Mouse (Mus musculus): Measurements from ENCODE around the gene Actr5. TPM values are rescaled to one million over a fixed set of nuclear protein-coding genes. Genes with fewer than 3 reads are reported as not detected.

Actr5 gene
- polyA plus RNA-seq (2012; rRNA removed): 9.4 and 11.6 TPM in 2 replicates

DNA sequence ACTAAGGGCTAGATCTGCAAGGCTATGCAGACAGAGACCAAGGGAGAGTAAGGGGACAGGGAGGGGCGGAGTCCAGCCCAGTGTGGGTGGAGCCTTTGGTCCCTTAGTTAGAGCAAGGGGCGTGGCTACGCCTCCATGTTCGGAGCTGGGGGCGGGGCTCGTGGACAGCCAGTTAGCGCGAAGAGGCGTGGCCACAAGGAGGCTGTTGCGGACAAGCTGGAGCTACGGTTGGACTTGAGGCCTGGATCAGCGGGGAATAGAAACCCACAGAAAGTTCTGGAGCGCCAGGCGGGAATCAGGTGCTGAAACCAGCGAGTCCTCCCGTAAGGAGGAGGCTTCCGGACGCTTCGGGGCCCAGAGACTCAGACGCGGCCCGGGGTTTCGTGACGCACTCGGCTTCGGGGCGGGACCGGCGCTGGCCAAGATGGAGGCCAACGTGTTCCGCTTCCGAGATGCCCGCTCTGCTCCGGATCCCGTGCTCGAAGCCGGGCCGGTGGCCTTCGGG, at the start of gene Actr5:
Gene Actr5 (plus strand): TSS at position 171 of the 505 bp plus-strand sequence.
- Histone ChIP-seq H3K4me3 (ENCODE audit: extremely low read depth, insufficient read depth, insufficient read length) (peak within 1 kb of the TSS; percentile 72), H3K36me3 (ENCODE audit: control insufficient read depth, insufficient read depth, low read length) (peaks cover 17% of the 10 kb centered on the region), H3K27ac (ENCODE audit: insufficient read depth, low read length) (peak within 1 kb of the TSS; percentile 78), H3K4me1 (ENCODE audit: control insufficient read depth, insufficient read depth, insufficient read length) (no peaks in the 10 kb centered on the region), H3K27me3 (ENCODE audit: control insufficient read depth, insufficient read depth, low read length) (no peaks in the 10 kb centered on the region)
- DNase-seq (ENCODE audit: low read depth in 1 of 2, low spot score in 2 of 2): peak; percentile 91
- under 1% methylated on average over 39 of the region's 39 CpGs for WGBS
- TF ChIP-seq POLR2A (IDR thresholded peaks at IDR 0.05; ENCODE audit: low read depth, low read length) (peak; percentile 47), CTCF (IDR thresholded peaks at IDR 0.05; ENCODE audit: extremely low read depth, insufficient read depth, insufficient read length, insufficient replicate concordance) (no peak)

GRCm38 (mm10) chr2:158579979-158580378, 44.7 kb upstream of the Actr5 start:
- Histone ChIP-seq H3K27ac (ENCODE audit: insufficient read depth, low read length) (no peak overlapping the region), H3K4me3 (ENCODE audit: extremely low read depth, insufficient read depth, insufficient read length) (no peak overlapping the region), H3K27me3 (ENCODE audit: control insufficient read depth, insufficient read depth, low read length) (no peaks in the 10 kb centered on the region), H3K4me1 (ENCODE audit: control insufficient read depth, insufficient read depth, insufficient read length) (no peaks in the 10 kb centered on the region), H3K36me3 (ENCODE audit: control insufficient read depth, insufficient read depth, low read length) (no peaks in the 10 kb centered on the region)
- WGBS: 80% methylated on average over 4 of the region's 4 CpGs
- no peak for TF ChIP-seq CTCF (IDR thresholded peaks at IDR 0.05; ENCODE audit: extremely low read depth, insufficient read depth, insufficient read length, insufficient replicate concordance)
- no peak for TF ChIP-seq POLR2A (IDR thresholded peaks at IDR 0.05; ENCODE audit: low read depth, low read length)
- no peak for DNase-seq (ENCODE audit: low read depth in 1 of 2, low spot score in 2 of 2)

- TF ChIP-seq POLR2A (IDR thresholded peaks at IDR 0.05; ENCODE audit: low read depth, low read length) (no peak), CTCF (IDR thresholded peaks at IDR 0.05; ENCODE audit: extremely low read depth, insufficient read depth, insufficient read length, insufficient replicate concordance) (no peak)
- Histone ChIP-seq H3K27me3 (ENCODE audit: control insufficient read depth, insufficient read depth, low read length) (no peaks in the 10 kb centered on the region), H3K4me3 (ENCODE audit: extremely low read depth, insufficient read depth, insufficient read length) (no peak overlapping the region), H3K27ac (ENCODE audit: insufficient read depth, low read length) (no peak overlapping the region), H3K36me3 (ENCODE audit: control insufficient read depth, insufficient read depth, low read length) (no peaks in the 10 kb centered on the region), H3K4me1 (ENCODE audit: control insufficient read depth, insufficient read depth, insufficient read length) (no peaks in the 10 kb centered on the region)
- no peak for DNase-seq (ENCODE audit: low read depth in 1 of 2, low spot score in 2 of 2)
- 16% methylated on average over 12 of the region's 12 CpGs for WGBS
These were observed 39.9 kb upstream of the Actr5 start for GRCm38 (mm10) chr2:158584621-158585358.

GRCm38 (mm10) chr2:158588524-158589271, 36.0 kb upstream of the Actr5 start:
- Histone ChIP-seq H3K27ac (ENCODE audit: insufficient read depth, low read length) (no peak overlapping the region), H3K36me3 (ENCODE audit: control insufficient read depth, insufficient read depth, low read length) (no peaks in the 10 kb centered on the region), H3K4me1 (ENCODE audit: control insufficient read depth, insufficient read depth, insufficient read length) (no peaks in the 10 kb centered on the region), H3K27me3 (ENCODE audit: control insufficient read depth, insufficient read depth, low read length) (no peaks in the 10 kb centered on the region), H3K4me3 (ENCODE audit: extremely low read depth, insufficient read depth, insufficient read length) (no peak overlapping the region)
- no peak for TF ChIP-seq CTCF (IDR thresholded peaks at IDR 0.05; ENCODE audit: extremely low read depth, insufficient read depth, insufficient read length, insufficient replicate concordance)
- TF ChIP-seq POLR2A (IDR thresholded peaks at IDR 0.05; ENCODE audit: low read depth, low read length): no peak
- DNase-seq (ENCODE audit: low read depth in 1 of 2, low spot score in 2 of 2): no peak
- 60% methylated on average over 8 of the region's 8 CpGs for WGBS

GRCm38 (mm10) chr2:158590495-158590894, 34.2 kb upstream of the Actr5 start:
- TF ChIP-seq CTCF (IDR thresholded peaks at IDR 0.05; ENCODE audit: extremely low read depth, insufficient read depth, insufficient read length, insufficient replicate concordance) (no peak), POLR2A (IDR thresholded peaks at IDR 0.05; ENCODE audit: low read depth, low read length) (no peak)
- H3K36me3 ChIP-seq (ENCODE audit: control insufficient read depth, insufficient read depth, low read length): no peaks in the 10 kb centered on the region
- H3K27me3 ChIP-seq (ENCODE audit: control insufficient read depth, insufficient read depth, low read length): 0 out of 2 replicates have a peak, but pooled peaks cover 1% of the 10 kb centered on the region
- no peak overlapping the region for H3K4me3 ChIP-seq (ENCODE audit: extremely low read depth, insufficient read depth, insufficient read length)
- DNase-seq (ENCODE audit: low read depth in 1 of 2, low spot score in 2 of 2): no peak
- H3K4me1 ChIP-seq (ENCODE audit: control insufficient read depth, insufficient read depth, insufficient read length): no peaks in the 10 kb centered on the region
- 46% methylated on average over 3 of the region's 3 CpGs for WGBS
- no peak overlapping the region for H3K27ac ChIP-seq (ENCODE audit: insufficient read depth, low read length)

- TF ChIP-seq CTCF (IDR thresholded peaks at IDR 0.05; ENCODE audit: extremely low read depth, insufficient read depth, insufficient read length, insufficient replicate concordance) (no peak), POLR2A (IDR thresholded peaks at IDR 0.05; ENCODE audit: low read depth, low read length) (no peak)
- Histone ChIP-seq H3K27me3 (ENCODE audit: control insufficient read depth, insufficient read depth, low read length) (0 out of 2 replicates have a peak, but pooled peaks cover 1% of the 10 kb centered on the region), H3K27ac (ENCODE audit: insufficient read depth, low read length) (no peak overlapping the region), H3K4me3 (ENCODE audit: extremely low read depth, insufficient read depth, insufficient read length) (no peak overlapping the region), H3K36me3 (ENCODE audit: control insufficient read depth, insufficient read depth, low read length) (no peaks in the 10 kb centered on the region), H3K4me1 (ENCODE audit: control insufficient read depth, insufficient read depth, insufficient read length) (no peaks in the 10 kb centered on the region)
- WGBS: 45% methylated on average over 5 of the region's 5 CpGs
- DNase-seq (ENCODE audit: low read depth in 1 of 2, low spot score in 2 of 2): no peak
These were observed 33.4 kb upstream of the Actr5 start for GRCm38 (mm10) chr2:158591286-158591685.

Data from spleen, adult 2 months (tissue).